Mouse (Mus musculus) CH12.LX (cell line): ENCODE measurements around the gene Taf1. TPM values are rescaled to one million over a fixed set of nuclear protein-coding genes. Genes with fewer than 3 reads are reported as not detected.
A peak's percentile ranks its signal among the peaks of the same experiment; 100 is the strongest.

Experiments
- DNase-seq: peaks from one replicate; pipeline ENCODE4 v3.0.0-alpha.2; 2013; ENCODE audit errors: extremely low read depth
- H3K27ac ChIP-seq: 2 replicates; pipeline ENCODE4 v1.5.1; 2012; ENCODE audit warnings: low read depth, mild to moderate bottlenecking, control low read depth, moderate library complexity; ENCODE audit not compliant: insufficient read depth
- H3K27me3 ChIP-seq: replicated peaks from 2 replicates; pipeline ENCODE3; 2012; ENCODE audit warnings: inconsistent platforms
- H3K36me3 ChIP-seq, 2 experiments: replicated peaks in 1 of 2; 2 replicates each; pipeline versions ENCODE3 to v1.6.1; 2012; ENCODE audit warnings: inconsistent platforms in 1 of 2, low read length in 1 of 2, mild to moderate bottlenecking in 1 of 2, mixed read lengths in 1 of 2, moderate library complexity in 1 of 2; ENCODE audit not compliant: control insufficient read depth in 1 of 2, insufficient read depth in 1 of 2
- H3K4me1 ChIP-seq, 2 experiments: 2 replicates each; pipeline ENCODE4 v1.6.1; 2012; ENCODE audit warnings: inconsistent platforms in 1 of 2, moderate library complexity in 1 of 2; ENCODE audit not compliant: insufficient read depth in 2 of 2, control insufficient read depth in 1 of 2
- H3K4me2 ChIP-seq: 2 replicates; pipeline ENCODE4 v1.6.1; 2012; ENCODE audit warnings: low read depth, mild to moderate bottlenecking, control low read depth; ENCODE audit not compliant: poor library complexity, insufficient read depth, severe bottlenecking
- H3K4me3 ChIP-seq, 3 experiments: fragments of 150-350 bp in 1 of 3; sonication (generic) in 1 of 3; replicated peaks in 1 of 3; 2 replicates each; pipeline versions ENCODE3 to v1.5.1; 2011 to 2012; ENCODE audit warnings: low read depth in 2 of 3, low read length in 2 of 3, mild to moderate bottlenecking in 2 of 3, moderate library complexity in 2 of 3, control low read depth in 1 of 3, improper control_type of control experiment in 1 of 3, inconsistent platforms in 1 of 3, mixed read lengths in 1 of 3; ENCODE audit not compliant: poor library complexity in 1 of 3
- H3K79me2 ChIP-seq: replicated peaks from 2 replicates; pipeline ENCODE4 v1.6.1; 2012; ENCODE audit warnings: mild to moderate bottlenecking, moderate library complexity; ENCODE audit not compliant: control insufficient read depth, poor library complexity, insufficient read depth, severe bottlenecking; ENCODE audit errors: extremely low read depth
- H3K9ac ChIP-seq: 2 replicates; pipeline ENCODE4 v1.6.1; 2012; ENCODE audit warnings: low read depth, mild to moderate bottlenecking, control low read depth, moderate library complexity; ENCODE audit not compliant: insufficient read depth
- H3K9me3 ChIP-seq: replicated peaks from 2 replicates; pipeline ENCODE3; 2012; ENCODE audit warnings: low read length, inconsistent platforms, mixed read lengths
- BHLHE40 ChIP-seq: IDR thresholded peaks from 2 replicates; pipeline ENCODE4 v1.6.1; 2011; ENCODE audit warnings: mild to moderate bottlenecking, low read depth, low read length, improper control_type of control experiment
- CHD1 ChIP-seq: IDR thresholded peaks from 2 replicates; pipeline ENCODE4 v1.6.1; 2012; ENCODE audit warnings: low read depth, low read length, improper control_type of control experiment, inconsistent platforms
- CHD2 ChIP-seq: IDR thresholded peaks from 2 replicates; pipeline ENCODE4 v1.6.1; 2011; ENCODE audit warnings: low read length, improper control_type of control experiment
- CTCF ChIP-seq, 2 experiments: IDR thresholded peaks in 1 of 2; conservative IDR thresholded peaks in 1 of 2; 2 replicates each; pipeline ENCODE4 v1.5.1; 2011 to 2012; ENCODE audit warnings: low read depth in 2 of 2, low read length in 2 of 2, improper control_type of control experiment in 1 of 2, inconsistent platforms in 1 of 2, mild to moderate bottlenecking in 1 of 2, moderate library complexity in 1 of 2
- E2F4 ChIP-seq: IDR thresholded peaks from 2 replicates; pipeline ENCODE4 v1.6.1; 2011; ENCODE audit warnings: low read depth, low read length, improper control_type of control experiment; ENCODE audit not compliant: insufficient replicate concordance
- ELF1 ChIP-seq: IDR thresholded peaks from 2 replicates; pipeline ENCODE4 v1.6.1; 2014; ENCODE audit warnings: low read depth, mild to moderate bottlenecking, inconsistent platforms, low read length, improper control_type of control experiment
- EP300 ChIP-seq: IDR thresholded peaks from 2 replicates; pipeline ENCODE4 v1.6.1; 2011; ENCODE audit warnings: low read length, improper control_type of control experiment
- ETS1 ChIP-seq: conservative IDR thresholded peaks from 2 replicates; pipeline ENCODE4 v1.6.1; 2012; ENCODE audit warnings: low read depth, mild to moderate bottlenecking, inconsistent platforms, low read length, improper control_type of control experiment, moderate library complexity
- GABPA ChIP-seq: IDR thresholded peaks from 2 replicates; pipeline ENCODE4 v1.6.1; 2012; ENCODE audit warnings: low read depth, low read length, improper control_type of control experiment, inconsistent platforms; ENCODE audit not compliant: insufficient replicate concordance
- HCFC1 ChIP-seq: IDR thresholded peaks from 2 replicates; pipeline ENCODE4 v1.6.1; 2012; ENCODE audit warnings: low read depth, mild to moderate bottlenecking, inconsistent platforms, low read length, improper control_type of control experiment
- IRF4 ChIP-seq: IDR thresholded peaks from 2 replicates; pipeline ENCODE4 v1.6.1; 2014; ENCODE audit warnings: low read depth, mild to moderate bottlenecking, inconsistent platforms, low read length, improper control_type of control experiment
- JUN ChIP-seq: IDR thresholded peaks from 2 replicates; pipeline ENCODE4 v1.6.1; 2011; ENCODE audit warnings: low read depth, mild to moderate bottlenecking, low read length, improper control_type of control experiment, moderate library complexity; ENCODE audit not compliant: insufficient read depth
- JUND ChIP-seq: conservative IDR thresholded peaks from 2 replicates; pipeline ENCODE4 v1.6.1; 2011; ENCODE audit warnings: low read depth, low read length, improper control_type of control experiment
- KAT2A ChIP-seq: IDR thresholded peaks from 2 replicates; pipeline ENCODE4 v1.6.1; 2012; ENCODE audit warnings: low read length, improper control_type of control experiment, inconsistent platforms; ENCODE audit not compliant: insufficient replicate concordance
- MAFK ChIP-seq: IDR thresholded peaks from 2 replicates; pipeline ENCODE4 v1.6.1; 2011; ENCODE audit warnings: low read length, improper control_type of control experiment; ENCODE audit not compliant: insufficient replicate concordance
- MAX ChIP-seq: IDR thresholded peaks from 2 replicates; pipeline ENCODE4 v1.6.1; 2011; ENCODE audit warnings: low read length, improper control_type of control experiment
- MAZ ChIP-seq: IDR thresholded peaks from 2 replicates; pipeline ENCODE4 v1.6.1; 2012; ENCODE audit warnings: low read depth, mild to moderate bottlenecking, inconsistent platforms, low read length, improper control_type of control experiment, moderate library complexity
- MEF2A ChIP-seq: IDR thresholded peaks from 2 replicates; pipeline ENCODE4 v1.6.1; 2014; ENCODE audit warnings: low read depth, mild to moderate bottlenecking, inconsistent platforms, low read length, improper control_type of control experiment, borderline replicate concordance
- MXI1 ChIP-seq: IDR thresholded peaks from 2 replicates; pipeline ENCODE4 v1.6.1; 2011; ENCODE audit warnings: mild to moderate bottlenecking, low read depth, low read length, improper control_type of control experiment
- MYC ChIP-seq: IDR thresholded peaks from 2 replicates; pipeline ENCODE4 v1.6.1; 2011; ENCODE audit warnings: low read depth, mild to moderate bottlenecking, improper control_type of control experiment, low read length
- NELFE ChIP-seq: IDR thresholded peaks from 2 replicates; pipeline ENCODE4 v1.6.1; 2011; ENCODE audit warnings: low read depth, low read length, improper control_type of control experiment
- NRF1 ChIP-seq: IDR thresholded peaks from 2 replicates; pipeline ENCODE4 v1.6.1; 2014; ENCODE audit warnings: low read depth, mild to moderate bottlenecking, inconsistent platforms, low read length, improper control_type of control experiment, moderate library complexity
- PAX5 ChIP-seq: IDR thresholded peaks from 2 replicates; pipeline ENCODE4 v1.6.1; 2012; ENCODE audit warnings: low read length, inconsistent platforms, mixed read lengths
- POLR2A ChIP-seq: IDR thresholded peaks from 2 replicates; pipeline ENCODE4 v1.6.1; 2011; ENCODE audit warnings: low read depth, mild to moderate bottlenecking, improper control_type of control experiment, low read length
- POLR2AphosphoS2 ChIP-seq: IDR thresholded peaks from 2 replicates; pipeline ENCODE4 v1.6.1; 2011; ENCODE audit warnings: low read depth, low read length, improper control_type of control experiment
- RAD21 ChIP-seq: IDR thresholded peaks from 2 replicates; pipeline ENCODE4 v1.6.1; 2011; ENCODE audit warnings: low read depth, mild to moderate bottlenecking, low read length, improper control_type of control experiment, moderate library complexity
- RCOR1 ChIP-seq: conservative IDR thresholded peaks from 2 replicates; pipeline ENCODE4 v1.6.1; 2012; ENCODE audit warnings: low read depth, mild to moderate bottlenecking, inconsistent platforms, low read length, improper control_type of control experiment
- SIN3A ChIP-seq: IDR thresholded peaks from 2 replicates; pipeline ENCODE4 v1.6.1; 2012; ENCODE audit warnings: low read length, improper control_type of control experiment, inconsistent platforms
- SMC3 ChIP-seq: IDR thresholded peaks from 2 replicates; pipeline ENCODE4 v1.6.1; 2011; ENCODE audit warnings: low read depth, low read length, improper control_type of control experiment
- TBP ChIP-seq: conservative IDR thresholded peaks from 2 replicates; pipeline ENCODE4 v1.6.1; 2011; ENCODE audit warnings: low read depth, low read length, improper control_type of control experiment
- TCF12 ChIP-seq: IDR thresholded peaks from 2 replicates; pipeline ENCODE4 v1.6.1; 2014; ENCODE audit warnings: low read depth, mild to moderate bottlenecking, inconsistent platforms, low read length, improper control_type of control experiment
- UBTF ChIP-seq: IDR thresholded peaks from 2 replicates; pipeline ENCODE4 v1.6.1; 2012; ENCODE audit warnings: low read depth, mild to moderate bottlenecking, inconsistent platforms, low read length, improper control_type of control experiment, moderate library complexity
- USF1 ChIP-seq: IDR thresholded peaks from 2 replicates; pipeline ENCODE4 v1.6.1; 2014; ENCODE audit warnings: low read depth, mild to moderate bottlenecking, inconsistent platforms, low read length, improper control_type of control experiment
- USF2 ChIP-seq: conservative IDR thresholded peaks from 2 replicates; pipeline ENCODE4 v1.6.1; 2011; ENCODE audit warnings: low read depth, low read length, improper control_type of control experiment
- ZC3H11A ChIP-seq: IDR thresholded peaks from 2 replicates; pipeline ENCODE4 v1.6.1; 2012; ENCODE audit warnings: low read depth, mild to moderate bottlenecking, inconsistent platforms, low read length, improper control_type of control experiment
- ZKSCAN1 ChIP-seq: IDR thresholded peaks from 2 replicates; pipeline ENCODE4 v1.6.1; 2012; ENCODE audit warnings: low read depth, inconsistent platforms, low read length, improper control_type of control experiment, borderline replicate concordance
- ZMIZ1 ChIP-seq: IDR thresholded peaks from 2 replicates; pipeline ENCODE4 v1.6.1; 2012; ENCODE audit warnings: low read depth, mild to moderate bottlenecking, inconsistent platforms, low read length, improper control_type of control experiment
- ZNF384 ChIP-seq: IDR thresholded peaks from 2 replicates; pipeline ENCODE4 v1.6.1; 2012; ENCODE audit warnings: low read depth, low read length, improper control_type of control experiment, inconsistent platforms
- dilution Hi-C: fragments of 300-500 bp; cut with MboI; formaldehyde crosslinking; loops from 2 replicates; pipeline ENCODE4 v1.14.3; 2020; ENCODE audit warnings: low sequenced_read_pairs; ENCODE audit not compliant: extremely low pct_unique_long_range_greater_than_20kb, extremely low pct_ligation_motif_present
- in situ Hi-C: fragments of 300-500 bp; cut with MboI; formaldehyde crosslinking; loops from 3 replicates; pipeline ENCODE4 v1.14.3; 2019; ENCODE audit warnings: low sequenced_read_pairs, low pct_ligation_motif_present, low pct_unique_long_range_greater_than_20kb, mixed read lengths
- polyA plus RNA-seq: library from polyadenylated mRNA; unstranded; fragments of >175 nt; gene quantifications from 2 replicates; pipeline ENCODE4 v1.2.1, GENCODE M21; 2012; ENCODE audit warnings: low read depth; ENCODE audit not compliant: insufficient read length
- total RNA-seq, 2 experiments: library from RNA; depleted of rRNA; stranded (reverse); fragments of 300-350 nt in 1 of 2; fragments of >200 nt in 1 of 2; gene quantifications; 2 replicates each; pipeline ENCODE4 v1.2.3; 2012 to 2014

Gene Taf1
- total RNA-seq (2012; rRNA removed) (33.3 and 35.7 TPM in 2 replicates), total RNA-seq (2014; rRNA removed) (33.4 and 33.6 TPM in 2 replicates), polyA plus RNA-seq (49.4 and 51.6 TPM in 2 replicates)

- TF ChIP-seq USF1: peak; percentile 11; the same call in 1 of the 2 replicates
- no peak for TF ChIP-seq USF2
- no peak for TF ChIP-seq TCF12
- TF ChIP-seq GABPA: no peak
- no peak for TF ChIP-seq POLR2AphosphoS2
- no peak for TF ChIP-seq IRF4
- no peak for TF ChIP-seq RAD21
- no peak for TF ChIP-seq SIN3A
- peak; percentile 43; the same call in 1 of the 2 replicates for TF ChIP-seq E2F4
- TF ChIP-seq JUN: no peak
- no peak for TF ChIP-seq NRF1
- peak; percentile 60 for TF ChIP-seq CHD2
- TF ChIP-seq ZNF384: peak; percentile 78
- TF ChIP-seq ETS1: no peak
- TF ChIP-seq MAX: no peak
- TF ChIP-seq CTCF (conservative IDR thresholded peaks at IDR 0.05 in 1 of 2, IDR thresholded peaks at IDR 0.05 in 1 of 2; ENCODE audit: low read depth in 2 of 2, low read length in 2 of 2): no peak
- peak; percentile 74 for TF ChIP-seq HCFC1
- TF ChIP-seq ZC3H11A: no peak
- 0 out of 2 replicates have a peak, but pooled peaks have one; percentile 14 for TF ChIP-seq BHLHE40
- TF ChIP-seq MAFK: no peak
- TF ChIP-seq CHD1: no peak
- no peak for TF ChIP-seq JUND
- TF ChIP-seq ZMIZ1: no peak
- no peak for TF ChIP-seq EP300
- peak; percentile 53; the same call in 1 of the 2 replicates for TF ChIP-seq TBP
- TF ChIP-seq SMC3: no peak
- peak; percentile 20; the same call in 1 of the 2 replicates for TF ChIP-seq MXI1
- no peak; the same call in 1 of the 2 replicates for TF ChIP-seq NELFE
- peak; percentile 73 for TF ChIP-seq POLR2A
- TF ChIP-seq MYC: no peak
- peak; percentile 72 for TF ChIP-seq ELF1
- TF ChIP-seq PAX5: no peak
- TF ChIP-seq UBTF: no peak
- TF ChIP-seq MEF2A: no peak
- no peak for TF ChIP-seq KAT2A
- no peak for TF ChIP-seq ZKSCAN1
- no peak for TF ChIP-seq MAZ
- TF ChIP-seq RCOR1: no peak
- no peaks in the 10 kb centered on the region for H3K9me3 ChIP-seq
- peak; percentile 96 for DNase-seq
- peak within 1 kb of the TSS; percentile 75 for H3K9ac ChIP-seq
- peaks cover 7 to 17% of the 10 kb centered on the region in 2 experiments for H3K36me3 ChIP-seq
- peak within 1 kb of the TSS; percentile 74 for H3K4me2 ChIP-seq
- H3K79me2 ChIP-seq: peaks cover 10% of the 10 kb centered on the region
- peaks cover 0 to 4% of the 10 kb centered on the region in 2 experiments; a peak in 1 of 4 replicates for H3K4me1 ChIP-seq
- in situ Hi-C loops: no loop called here
- peak within 1 kb of the TSS; percentile 48; the same call in 1 of the 2 replicates for H3K27ac ChIP-seq
- dilution Hi-C loops: no loop called here
- H3K4me3 ChIP-seq: peak within 1 kb of the TSS; percentile 70 to 92 (median 87)
- H3K27me3 ChIP-seq: no peaks in the 10 kb centered on the region
Measured at GRCm38 (mm10) chrX:101532347-101533221, at the start of gene Taf1. Gene Taf1 (plus strand): TSS chrX:101532734.
